Mouse (Mus musculus): ENCODE data around the gene Fam166b.

The Fam166b gene

GRCm38 (mm10) chr4:43401486-43401885 lies 27.4 kb downstream of the Fam166b start:
- DNase-seq, result no peak

- DNase-seq, result peak; percentile 93
Observed at GRCm38 (mm10) chr4:43400976-43401375, 28.0 kb downstream of the Fam166b start.

GRCm38 (mm10) chr4:43399391-43400131 lies 29.4 kb downstream of the Fam166b start:
- DNase-seq, result peak; percentile 98

GRCm38 (mm10) chr4:43398829-43399331 lies 30.1 kb downstream of the Fam166b start:
- DNase-seq, result peak; percentile 98

GRCm38 (mm10) chr4:43398014-43398413 lies 30.9 kb downstream of the Fam166b start:
- peak; percentile 85 for DNase-seq

- DNase-seq, result no peak
Observed at GRCm38 (mm10) chr4:43396381-43396780, 32.6 kb downstream of the Fam166b start.

- peak; percentile 92 for DNase-seq
Observed at GRCm38 (mm10) chr4:43395836-43396235, 33.1 kb downstream of the Fam166b start.

GRCm38 (mm10) chr4:43395147-43395546 lies 33.8 kb downstream of the Fam166b start:
- DNase-seq, result no peak

- DNase-seq, result peak; percentile 99
Observed at GRCm38 (mm10) chr4:43394345-43394891, 34.5 kb downstream of the Fam166b start.

GRCm38 (mm10) chr4:43391521-43392050 lies 37.3 kb downstream of the Fam166b start:
- no peak for DNase-seq

GRCm38 (mm10) chr4:43389845-43390440 lies 39.0 kb downstream of the Fam166b start:
- DNase-seq, result peak; percentile 97

- DNase-seq, result no peak
Observed at GRCm38 (mm10) chr4:43389390-43389789, 39.5 kb downstream of the Fam166b start.

GRCm38 (mm10) chr4:43386932-43387331 lies 42.0 kb downstream of the Fam166b start:
- DNase-seq, result no peak

- DNase-seq, result peak; percentile 91
Observed at GRCm38 (mm10) chr4:43384541-43384940, 44.4 kb downstream of the Fam166b start.

- peak; percentile 94 for DNase-seq
Observed at GRCm38 (mm10) chr4:43384083-43384460, 44.9 kb downstream of the Fam166b start.

- peak; percentile 96 for DNase-seq
Observed at GRCm38 (mm10) chr4:43383246-43384082, 45.5 kb downstream of the Fam166b start.

- DNase-seq, result peak; percentile 93
Observed at GRCm38 (mm10) chr4:43382155-43383020, 46.5 kb downstream of the Fam166b start.

- peak; percentile 99 for DNase-seq
Observed at GRCm38 (mm10) chr4:43381408-43382154, 47.4 kb downstream of the Fam166b start, which contains the start of gene Rusc2. Gene Rusc2, plus strand, starts transcription at chr4:43381979.

GRCm38 (mm10) chr4:43380951-43381350 lies 48.0 kb downstream of the Fam166b start:
- DNase-seq, result peak; percentile 91

- no peak for DNase-seq
Observed at GRCm38 (mm10) chr4:43379601-43380000, 49.3 kb downstream of the Fam166b start.

Data from heart, adult 11 months (tissue).